Mouse (Mus musculus) thymus, adult 2 months (tissue): Measurements from ENCODE around the gene Rps2. TPM values are rescaled to one million over a fixed set of nuclear protein-coding genes. Genes with fewer than 3 reads are reported as not detected.
"Not testable (repeated sequence)": the region's sequence is repeated elsewhere in the genome, so short reads cannot be mapped to it uniquely, and the experiment has no call there.

Experiments used
- DNase-seq: peaks from one replicate; pipeline ENCODE4 v3.0.0; 2021
- H3K27ac ChIP-seq: fragments of 200-500 bp; 2 replicates; pipeline ENCODE4 v1.5.1; 2012; ENCODE audit warnings: low read length, control low read depth; ENCODE audit not compliant: control insufficient read depth, insufficient read depth
- H3K27me3 ChIP-seq: fragments of 200-500 bp; 2 replicates; pipeline ENCODE4 v1.6.1; 2012; ENCODE audit warnings: mild to moderate bottlenecking, low read length, moderate library complexity, mixed read lengths; ENCODE audit not compliant: control insufficient read depth, insufficient read depth
- H3K36me3 ChIP-seq: fragments of 200-500 bp; 2 replicates; pipeline ENCODE4 v1.6.1; 2012; ENCODE audit warnings: mild to moderate bottlenecking, low read length, moderate library complexity; ENCODE audit not compliant: control insufficient read depth, insufficient read depth
- H3K4me1 ChIP-seq: fragments of 200-500 bp; replicated peaks from 2 replicates; pipeline ENCODE4 v1.6.1; 2012; ENCODE audit warnings: low read length; ENCODE audit not compliant: control insufficient read depth, insufficient read depth
- H3K4me3 ChIP-seq: fragments of 200-500 bp; 2 replicates; pipeline ENCODE4 v1.5.1; 2012; ENCODE audit warnings: mild to moderate bottlenecking, low read length, control low read depth, moderate library complexity; ENCODE audit not compliant: control insufficient read depth, insufficient read depth
- CTCF ChIP-seq: fragments of 200-500 bp; IDR thresholded peaks from 2 replicates; pipeline ENCODE4 v1.5.1; 2012; ENCODE audit warnings: mild to moderate bottlenecking, control low read depth, low read length, moderate library complexity, borderline replicate concordance; ENCODE audit not compliant: control insufficient read depth, poor library complexity, insufficient read depth; ENCODE audit errors: extremely low read depth
- POLR2A ChIP-seq: fragments of 200-500 bp; IDR thresholded peaks from 2 replicates; pipeline ENCODE4 v1.6.1; 2012; ENCODE audit warnings: mild to moderate bottlenecking, low read length, control low read depth, moderate library complexity; ENCODE audit not compliant: control insufficient read depth, poor library complexity, insufficient read depth; ENCODE audit errors: extremely low read depth
- WGBS: fragments of 180-500 bp; shearing (Covaris S2); methylation state at CpG from one replicate; pipeline ENCODE4 v1.1.7; 2018; 5-methylcytosine and 5-hydroxymethylcytosine counted together
- polyA plus RNA-seq: library from polyadenylated mRNA; depleted of rRNA; stranded (reverse); fragments of >200 nt; gene quantifications from 2 replicates; pipeline ENCODE4 v1.2.3, GENCODE M21; 2012

Gene Rps2
- polyA plus RNA-seq, 1 experiment = 3,484 TPM

DNA sequence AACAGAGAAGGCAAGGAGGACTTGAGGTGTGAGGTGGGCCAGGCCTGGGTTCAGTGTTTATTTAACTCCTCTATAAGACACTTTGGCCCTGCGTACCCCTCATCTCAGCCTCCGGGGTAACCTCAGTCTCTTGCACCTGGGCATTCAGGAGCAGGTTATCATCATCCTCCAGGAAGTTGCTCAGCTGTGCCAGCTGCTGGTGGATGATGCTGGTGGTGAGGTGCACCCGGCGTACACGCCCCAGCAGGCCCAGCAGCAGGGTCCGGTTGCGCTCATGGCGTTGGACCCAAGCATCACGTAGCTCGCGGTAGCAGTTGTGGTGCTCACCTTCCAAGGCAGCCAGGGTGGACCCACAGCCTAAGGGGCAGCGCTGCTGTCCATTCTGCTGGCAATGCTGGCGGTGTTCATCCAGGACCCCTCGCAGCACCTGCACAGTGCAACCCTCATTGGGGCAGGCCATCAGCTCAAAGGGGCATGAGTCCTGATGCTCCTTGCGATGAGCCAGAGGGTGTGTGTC, 1.7 kb upstream of the Rps2 start:
- peaks cover 1% of the 10 kb centered on the region; the same call in 1 of the 2 replicates for H3K36me3 ChIP-seq
- no peaks in the 10 kb centered on the region for H3K27me3 ChIP-seq
- peaks cover 8% of the 10 kb centered on the region for H3K4me1 ChIP-seq
- WGBS = 97% methylated on average over 15 of the region's 15 CpGs
- H3K27ac ChIP-seq = no peak overlapping the region
- TF ChIP-seq CTCF = no peak
- TF ChIP-seq POLR2A = no peak
- H3K4me3 ChIP-seq = no peak overlapping the region
- DNase-seq = no peak

- H3K27me3 ChIP-seq, H3K27ac ChIP-seq, DNase-seq: not testable (repeated sequence)
- Histone ChIP-seq H3K4me3 (peak overlapping the region; percentile 88), H3K36me3 (peaks cover 14% of the 10 kb centered on the region), H3K4me1 (peaks cover 16% of the 10 kb centered on the region)
- 78% methylated on average over 5 of the region's 5 CpGs for whole genome bisulfite sequencing
Observed at GRCm38 (mm10) chr17:24718938-24719337, 1.0 kb downstream of the Rps2 start.

- peak; percentile 97 for DNase-seq
- TF ChIP-seq POLR2A = peak; percentile 93
- no peak for TF ChIP-seq CTCF
- Histone ChIP-seq H3K36me3 (peaks cover 14% of the 10 kb centered on the region), H3K27me3 (no peaks in the 10 kb centered on the region), H3K4me1 (peaks cover 16% of the 10 kb centered on the region), H3K4me3 (peak overlapping the region; percentile 88), H3K27ac (0 out of 2 replicates have a peak overlapping the region, but pooled peaks have one; percentile 3)
- WGBS = under 1% methylated on average over 61 of the region's 61 CpGs
Observed at GRCm38 (mm10) chr17:24719494-24720222, 1.7 kb downstream of the Rps2 start.

DNA sequence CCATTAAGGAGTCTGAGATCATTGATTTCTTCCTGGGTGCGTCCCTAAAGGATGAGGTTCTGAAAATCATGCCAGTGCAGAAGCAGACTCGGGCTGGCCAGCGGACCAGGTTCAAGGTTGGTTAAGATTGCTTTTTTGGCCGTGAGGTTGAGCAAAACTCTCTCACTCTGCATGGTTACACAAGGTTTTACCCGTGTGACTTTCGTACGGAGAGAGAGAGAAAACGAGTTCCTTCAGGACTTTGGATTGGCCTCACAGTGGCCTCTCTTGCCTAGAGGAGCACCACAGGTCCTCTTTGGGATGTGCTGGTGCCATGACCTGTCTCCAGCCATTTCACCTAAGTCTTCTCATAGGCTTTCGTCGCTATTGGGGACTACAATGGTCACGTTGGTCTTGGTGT, 2.7 kb downstream of the Rps2 start:
- not testable (repeated sequence) for DNase-seq, H3K27me3 ChIP-seq, H3K27ac ChIP-seq
- Histone ChIP-seq H3K4me1 (peaks cover 16% of the 10 kb centered on the region), H3K4me3 (peak overlapping the region; percentile 73), H3K36me3 (peaks cover 14% of the 10 kb centered on the region)
- WGBS = 3% methylated on average over 11 of the region's 11 CpGs

DNA sequence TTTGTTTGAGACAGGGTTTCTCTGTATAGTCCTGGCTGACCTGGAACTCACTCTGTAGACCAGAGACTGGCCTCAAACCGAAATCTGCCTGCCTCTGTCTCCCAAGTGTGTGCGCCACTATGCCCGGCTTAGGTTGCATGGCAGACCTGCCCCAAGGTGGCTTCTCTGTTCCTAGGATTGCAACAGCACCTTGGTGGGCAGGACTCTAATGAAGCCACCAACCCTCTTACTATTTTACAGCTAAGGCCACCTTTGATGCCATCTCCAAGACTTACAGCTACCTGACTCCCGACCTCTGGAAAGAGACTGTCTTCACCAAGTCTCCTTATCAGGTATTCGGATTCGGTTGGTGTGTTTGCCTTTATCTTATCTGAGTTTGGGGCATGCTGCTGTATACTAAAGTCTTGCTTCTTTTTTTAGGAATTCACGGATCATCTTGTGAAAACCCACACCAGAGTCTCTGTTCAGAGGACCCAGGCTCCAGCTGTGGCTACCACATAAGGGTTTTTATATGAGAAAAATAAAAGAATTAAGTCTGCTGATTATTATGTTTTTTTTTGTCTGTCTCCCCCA, 3.6 kb downstream of the Rps2 start:
- H3K27me3 ChIP-seq, DNase-seq, H3K27ac ChIP-seq, H3K4me3 ChIP-seq: not testable (repeated sequence)
- WGBS = 80% methylated on average over 7 of the region's 7 CpGs
- Histone ChIP-seq H3K4me1 (peaks cover 16% of the 10 kb centered on the region), H3K36me3 (peaks cover 14% of the 10 kb centered on the region)

GRCm38 (mm10) chr17:24722220-24722924, 4.5 kb downstream of the Rps2 start:
- Histone ChIP-seq H3K27ac (no peak overlapping the region), H3K27me3 (no peaks in the 10 kb centered on the region), H3K4me1 (peaks cover 16% of the 10 kb centered on the region), H3K36me3 (peaks cover 14% of the 10 kb centered on the region), H3K4me3 (no peak overlapping the region)
- no peak for DNase-seq
- 80% methylated on average over 13 of the region's 13 CpGs for WGBS
- TF ChIP-seq POLR2A (no peak), CTCF (no peak)
